ENCODE assay signal across 22 mouse cellular contexts in genomic region chr8:70197603-70198002, GRCm38 (mm10). TPM values are rescaled to one million over a fixed set of nuclear protein-coding genes. Genes with fewer than 3 reads are reported as not detected.
DNase-seq lines count a peak whose midpoint lies in the region; ATAC-seq and TF ChIP-seq lines count a peak whose summit lies in the region.
"Had no signal": no experiment of that assay in that cellular context is flagged by ENCODE, and none has a peak within 500 bp of the region (broad histone marks: within the 10 kb centered on the region; RNA-seq: fewer than 3 reads in every experiment).

No protein-coding gene starts in this region.

- DNase-seq in kidney, adult 18-20 months: peak; percentile 49
- no peak for DNase-seq in neural tube, embryonic 10.5 days (ENCODE audit: extremely low spot score, low spot score)
- DNase-seq in kidney, postnatal 36 days: peak; percentile 54 to 79
- DNase-seq in cerebellum, adult 9-10 months: no peak
- no peak for DNase-seq in lung, postnatal 0 days (ENCODE audit: low spot score)
- DNase-seq: adrenal gland, postnatal 14 days; cerebellum, adult 18-20 months; gastrocnemius, postnatal 14 days; layer of hippocampus, postnatal 36 days; lung, adult 18-20 months; lung, postnatal 36 days; right cerebral cortex, adult 18-20 months; thymus, adult 18-20 months had no signal

- no peak overlapping the region for H3K4me3 ChIP-seq in kidney, embryonic 15.5 days (replicated peaks)
- H3K4me3 ChIP-seq in neural tube, embryonic 13.5 days: no peak overlapping the region
- H3K4me3 ChIP-seq in lung, postnatal 0 days (ENCODE audit: low read depth, low read length): no peak overlapping the region
- H3K4me3 ChIP-seq: embryonic facial prominence, embryonic 15.5 days; forebrain, embryonic 12.5 days; hindbrain, embryonic 15.5 days; limb, embryonic 10.5 days; midbrain, embryonic 10.5 days had no signal

- no peak overlapping the region for H3K4me2 ChIP-seq in kidney, embryonic 15.5 days
- H3K4me2 ChIP-seq in neural tube, embryonic 13.5 days: no peak overlapping the region
- H3K4me2 ChIP-seq in lung, postnatal 0 days (replicated peaks; ENCODE audit: low read depth, low read length): no peak overlapping the region
- H3K4me2 ChIP-seq: embryonic facial prominence, embryonic 15.5 days; forebrain, embryonic 12.5 days; hindbrain, embryonic 15.5 days had no signal

- no peaks in the 10 kb centered on the region for H3K9me3 ChIP-seq in kidney, embryonic 15.5 days (replicated peaks)
- H3K9me3 ChIP-seq in neural tube, embryonic 13.5 days: no peaks in the 10 kb centered on the region
- no peaks in the 10 kb centered on the region for H3K9me3 ChIP-seq in lung, postnatal 0 days (ENCODE audit: low read length)
- H3K9me3 ChIP-seq: embryonic facial prominence, embryonic 15.5 days; forebrain, embryonic 12.5 days; hindbrain, embryonic 15.5 days; limb, embryonic 10.5 days; midbrain, embryonic 10.5 days had no signal

- no peak for TF ChIP-seq EP300 in lung, postnatal 0 days (IDR thresholded peaks at IDR 0.05)

- H3K27ac ChIP-seq in kidney, embryonic 15.5 days: no peak overlapping the region
- no peak overlapping the region for H3K27ac ChIP-seq in neural tube, embryonic 13.5 days (replicated peaks)
- H3K27ac ChIP-seq in lung, postnatal 0 days (ENCODE audit: low read length): no peak overlapping the region
- H3K27ac ChIP-seq: embryonic facial prominence, embryonic 15.5 days; forebrain, embryonic 12.5 days; hindbrain, embryonic 15.5 days; limb, embryonic 10.5 days; midbrain, embryonic 10.5 days had no signal

- peaks cover 6% of the 10 kb centered on the region; the same call in 1 of the 2 replicates for H3K4me1 ChIP-seq in kidney, embryonic 15.5 days
- H3K4me1 ChIP-seq in neural tube, embryonic 13.5 days (replicated peaks): peaks cover 7% of the 10 kb centered on the region; the same call in 1 of the 2 replicates
- H3K4me1 ChIP-seq in lung, postnatal 0 days (ENCODE audit: insufficient read depth, low read depth, low read length): 0 out of 2 replicates have a peak, but pooled peaks cover 5% of the 10 kb centered on the region
- H3K4me1 ChIP-seq: embryonic facial prominence, embryonic 15.5 days; hindbrain, embryonic 15.5 days had no signal

- no peak overlapping the region for H3K9ac ChIP-seq in kidney, embryonic 15.5 days
- peak overlapping the region; percentile 32; the same call in 1 of the 2 replicates for H3K9ac ChIP-seq in neural tube, embryonic 13.5 days
- H3K9ac ChIP-seq in lung, postnatal 0 days (replicated peaks; ENCODE audit: low read depth): no peak overlapping the region
- H3K9ac ChIP-seq: embryonic facial prominence, embryonic 15.5 days; forebrain, embryonic 12.5 days; hindbrain, embryonic 15.5 days had no signal

- ATAC-seq in kidney, embryonic 15.5 days (replicated peaks; ENCODE audit: low FRiP score): no peak
- no peak for ATAC-seq in neural tube, embryonic 13.5 days (ENCODE audit: low read depth)
- no peak for ATAC-seq in lung, postnatal 0 days
- ATAC-seq: activated CD4-positive, CD25-positive, alpha-beta regulatory T cell, adult 4 months; Patski had no signal

- WGBS in kidney, embryonic 15.5 days: 55% methylated on average over 7 of the region's 7 CpGs
- 54% methylated on average over 7 of the region's 7 CpGs for WGBS in neural tube, embryonic 13.5 days
- WGBS in lung, postnatal 0 days: 48% methylated on average over 7 of the region's 7 CpGs

- no peaks in the 10 kb centered on the region for H3K27me3 ChIP-seq in kidney, embryonic 15.5 days
- no peaks in the 10 kb centered on the region for H3K27me3 ChIP-seq in neural tube, embryonic 13.5 days
- H3K27me3 ChIP-seq in lung, postnatal 0 days (replicated peaks; ENCODE audit: insufficient read depth, low read length): no peaks in the 10 kb centered on the region
- H3K27me3 ChIP-seq: embryonic facial prominence, embryonic 15.5 days; hindbrain, embryonic 15.5 days; Patski had no signal

- no peak for TF ChIP-seq CTCF in lung, postnatal 0 days (IDR thresholded peaks at IDR 0.05)

- no peaks in the 10 kb centered on the region for H3K36me3 ChIP-seq in kidney, embryonic 15.5 days
- 0 out of 2 replicates have a peak, but pooled peaks cover 2% of the 10 kb centered on the region for H3K36me3 ChIP-seq in neural tube, embryonic 13.5 days
- H3K36me3 ChIP-seq in lung, postnatal 0 days (ENCODE audit: insufficient read depth, low read length): no peaks in the 10 kb centered on the region
- H3K36me3 ChIP-seq: embryonic facial prominence, embryonic 15.5 days; forebrain, embryonic 12.5 days; hindbrain, embryonic 15.5 days; limb, embryonic 10.5 days; midbrain, embryonic 10.5 days had no signal

RNA-seq across cellular contexts. Expression of gene Slc25a42, which starts 14.5 kb away (rescaled TPM):
- polyA plus RNA-seq in kidney, embryonic 15.5 days (2015; fragmentation: Nextera tagmentation; extraction: Ambion mirVana): 4.8 and 5.1 TPM in 2 replicates
- polyA plus RNA-seq in neural tube, embryonic 13.5 days (2015; fragmentation: Nextera tagmentation; extraction: Ambion mirVana): 5.5 and 6.4 TPM in 2 replicates
- 4.0 and 4.3 TPM in 2 replicates for polyA plus RNA-seq in lung, postnatal 0 days (2015; fragmentation: Nextera tagmentation; extraction: Ambion mirVana)

RNA-seq across cellular contexts. Expression of gene Tmem161a, which starts 25.4 kb away (rescaled TPM):
- polyA plus RNA-seq in kidney, embryonic 15.5 days (2015; fragmentation: Nextera tagmentation; extraction: Ambion mirVana): 71.8 and 76.3 TPM in 2 replicates
- 46.6 and 47.4 TPM in 2 replicates for polyA plus RNA-seq in neural tube, embryonic 13.5 days (2015; fragmentation: Nextera tagmentation; extraction: Ambion mirVana)
- polyA plus RNA-seq in lung, postnatal 0 days (2015; fragmentation: Nextera tagmentation; extraction: Ambion mirVana): 45.0 and 45.8 TPM in 2 replicates

RNA-seq across cellular contexts. Expression of gene Sugp2, which starts 36.4 kb away (rescaled TPM):
- polyA plus RNA-seq in kidney, embryonic 15.5 days (2015; fragmentation: Nextera tagmentation; extraction: Ambion mirVana): 29.6 and 31.6 TPM in 2 replicates
- polyA plus RNA-seq in neural tube, embryonic 13.5 days (2015; fragmentation: Nextera tagmentation; extraction: Ambion mirVana): 64.8 and 72.5 TPM in 2 replicates
- 12.3 and 13.6 TPM in 2 replicates for polyA plus RNA-seq in lung, postnatal 0 days (2015; fragmentation: Nextera tagmentation; extraction: Ambion mirVana)

RNA-seq across cellular contexts. Expression of gene Armc6, which starts 36.7 kb away (rescaled TPM):
- polyA plus RNA-seq in kidney, embryonic 15.5 days (2015; fragmentation: Nextera tagmentation; extraction: Ambion mirVana): 28.8 and 31.0 TPM in 2 replicates
- 81.9 and 85.7 TPM in 2 replicates for polyA plus RNA-seq in neural tube, embryonic 13.5 days (2015; fragmentation: Nextera tagmentation; extraction: Ambion mirVana)
- polyA plus RNA-seq in lung, postnatal 0 days (2015; fragmentation: Nextera tagmentation; extraction: Ambion mirVana): 10.4 and 11.9 TPM in 2 replicates

RNA-seq across cellular contexts. Expression of gene Mef2b, which starts 58.1 kb away (rescaled TPM):
- 0.17 and 0.29 TPM in 2 replicates for polyA plus RNA-seq in kidney, embryonic 15.5 days (2015; fragmentation: Nextera tagmentation; extraction: Ambion mirVana)
- 0.52 and 0.53 TPM in 2 replicates for polyA plus RNA-seq in neural tube, embryonic 13.5 days (2015; fragmentation: Nextera tagmentation; extraction: Ambion mirVana)
- 0.11 and 0.29 TPM in 2 replicates for polyA plus RNA-seq in lung, postnatal 0 days (2015; fragmentation: Nextera tagmentation; extraction: Ambion mirVana)
- polyA plus RNA-seq: activated CD4-positive, CD25-positive, alpha-beta regulatory T cell, adult 4 months had no signal

Comparison
In these comparisons a context has a peak if more than half of its experiments do, and no peak if none do; other contexts are left out.
1. DNase-seq: peak in kidney, adult 18-20 months (single experiment) and kidney, postnatal 36 days (2 of 2); none in neural tube, embryonic 10.5 days (single experiment), cerebellum, adult 9-10 months (single experiment) and lung, postnatal 0 days (single experiment).